Mouse (Mus musculus) heart, embryonic 11.5 days (tissue): Measurements from ENCODE around the gene Inpp4b. TPM values are rescaled to one million over a fixed set of nuclear protein-coding genes. Genes with fewer than 3 reads are reported as not detected.

Experiments
- ATAC-seq: fragments of 200-750 bp; cut with Nextera tagmentation; replicated peaks from 2 replicates; pipeline ENCODE4 v1.8.0; 2017; ENCODE audit warnings: moderate library complexity; ENCODE audit not compliant: insufficient number of reproducible peaks, low FRiP score, low TSS enrichment
- H3K27ac ChIP-seq: fragments of 300-500 bp; sonication (generic); 2 replicates; pipeline ENCODE4 v1.5.1; 2014; ENCODE audit warnings: mild to moderate bottlenecking, low read depth, low read length
- H3K27me3 ChIP-seq: fragments of 300-500 bp; sonication (generic); 2 replicates; pipeline ENCODE4 v1.6.1; 2014; ENCODE audit warnings: mild to moderate bottlenecking, low read length, mixed read lengths; ENCODE audit not compliant: control insufficient read depth, insufficient read depth
- H3K36me3 ChIP-seq: fragments of 300-500 bp; sonication (generic); 2 replicates; pipeline ENCODE4 v1.6.1; 2014; ENCODE audit warnings: mild to moderate bottlenecking, low read length, moderate library complexity, mixed read lengths; ENCODE audit not compliant: control insufficient read depth, insufficient read depth
- H3K4me1 ChIP-seq: fragments of 300-500 bp; sonication (generic); 2 replicates; pipeline ENCODE4 v1.6.1; 2014; ENCODE audit warnings: low read length; ENCODE audit not compliant: control insufficient read depth, insufficient read depth
- H3K4me2 ChIP-seq: fragments of 300-500 bp; sonication (generic); 2 replicates; pipeline ENCODE4 v1.6.1; 2014; ENCODE audit warnings: mild to moderate bottlenecking, moderate library complexity
- H3K4me3 ChIP-seq: fragments of 300-500 bp; sonication (generic); 2 replicates; pipeline ENCODE4 v1.5.1; 2014; ENCODE audit warnings: low read depth, low read length
- H3K9ac ChIP-seq: fragments of 300-500 bp; sonication (generic); 2 replicates; pipeline ENCODE4 v1.6.1; 2014; ENCODE audit warnings: mild to moderate bottlenecking, low read depth, low read length, moderate library complexity
- H3K9me3 ChIP-seq: fragments of 300-500 bp; sonication (generic); replicated peaks from 2 replicates; pipeline ENCODE4 v1.6.1; 2016; ENCODE audit warnings: low read length; ENCODE audit not compliant: control insufficient read depth
- WGBS: fragments of 180-500 bp; shearing (Covaris S2); extraction: QIAGEN DNeasy Blood & Tissue Kit; methylation state at CpG from one replicate; pipeline ENCODE4 v1.1.7; 2014; ENCODE audit not compliant: insufficient replicate concordance; 5-methylcytosine and 5-hydroxymethylcytosine counted together
- polyA plus RNA-seq: library from polyadenylated mRNA; unstranded; fragments of >200 nt; fragmentation: Nextera tagmentation; extraction: Ambion mirVana; gene quantifications from 2 replicates; pipeline ENCODE4 v1.2.1, GENCODE M21; 2014

The Inpp4b gene
- polyA plus RNA-seq, 1 experiment from 2014 or later, result 8.0 TPM

DNA sequence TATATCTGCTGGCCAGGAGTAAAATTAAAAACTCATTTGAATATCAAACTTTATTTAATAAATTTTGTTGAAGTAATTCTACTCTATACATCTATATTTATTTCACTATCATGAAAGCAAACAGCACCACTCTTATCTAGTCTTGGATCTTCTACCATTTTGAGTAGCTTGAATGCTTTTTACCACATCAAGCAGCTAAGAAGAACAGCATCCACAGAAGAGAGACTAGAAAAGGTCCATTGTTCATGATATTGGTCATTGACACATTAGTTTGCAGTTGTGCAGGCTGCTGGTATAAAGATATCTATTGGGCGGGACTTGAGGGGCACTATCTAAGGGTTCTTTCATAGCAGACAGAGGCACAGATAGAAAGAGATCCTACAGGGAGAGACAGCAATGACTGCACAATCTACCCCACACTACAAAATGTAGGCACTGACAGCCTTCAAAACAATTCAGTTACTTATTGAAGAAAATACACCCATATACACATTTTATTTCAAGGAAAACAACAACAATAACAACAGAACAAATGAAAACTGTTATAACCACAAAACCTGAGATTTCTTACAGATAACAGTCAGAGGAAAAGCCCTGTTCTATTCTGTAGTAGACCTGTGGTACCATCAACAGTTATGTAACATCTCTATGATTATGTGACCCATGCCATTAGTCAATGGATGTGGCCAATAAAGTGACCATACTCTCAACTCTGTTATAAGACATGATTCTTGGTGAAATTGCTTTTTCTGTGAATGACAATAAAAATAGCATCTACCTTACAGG is 230.2 kb downstream of the Inpp4b start:
- Histone ChIP-seq H3K4me3 (no peak overlapping the region), H3K27me3 (no peaks in the 10 kb centered on the region), H3K36me3 (no peaks in the 10 kb centered on the region), H3K9me3 (no peaks in the 10 kb centered on the region), H3K4me2 (no peak overlapping the region), H3K27ac (no peak overlapping the region), H3K9ac (no peak overlapping the region), H3K4me1 (no peaks in the 10 kb centered on the region)
- WGBS, result 84% methylated on average over 1 of the region's 1 CpGs
- no peak for ATAC-seq

DNA sequence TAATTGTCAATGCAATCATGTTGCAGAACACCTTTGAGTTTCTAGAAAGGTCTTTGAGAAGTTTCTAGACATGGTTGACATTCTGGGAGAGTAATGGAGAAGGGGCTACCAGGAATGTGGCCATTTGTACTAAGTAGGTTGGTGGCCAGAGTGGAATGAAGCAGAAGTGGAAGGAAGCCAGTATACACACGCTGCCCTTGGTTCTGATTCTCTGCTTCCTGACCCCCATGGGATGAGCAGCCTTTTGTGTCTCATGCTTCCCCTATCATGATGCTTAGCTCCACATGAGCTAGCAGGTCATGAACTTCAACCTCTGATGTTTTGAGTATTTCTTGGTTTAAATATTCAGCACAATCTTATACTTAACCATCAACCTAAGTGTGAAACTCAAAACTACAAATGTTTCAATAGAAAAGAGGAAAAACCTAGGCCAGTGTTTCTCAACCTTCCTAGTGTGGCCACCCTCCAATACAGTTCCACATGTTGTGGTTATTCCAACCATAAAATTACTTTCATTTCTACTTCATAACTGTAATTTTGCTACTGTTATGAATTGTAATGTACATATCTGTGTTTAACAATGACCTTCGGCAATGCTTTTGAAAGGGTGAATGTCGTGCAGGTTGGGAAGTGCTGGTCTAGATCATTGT is 233.0 kb downstream of the Inpp4b start:
- WGBS, result 80% methylated on average over 3 of the region's 3 CpGs
- H3K9me3 ChIP-seq, result no peaks in the 10 kb centered on the region
- H3K27me3 ChIP-seq, result no peaks in the 10 kb centered on the region
- no peak overlapping the region for H3K27ac ChIP-seq
- no peaks in the 10 kb centered on the region for H3K36me3 ChIP-seq
- H3K9ac ChIP-seq, result no peak overlapping the region
- no peak for ATAC-seq
- no peak overlapping the region for H3K4me3 ChIP-seq
- H3K4me1 ChIP-seq, result no peaks in the 10 kb centered on the region
- no peak overlapping the region for H3K4me2 ChIP-seq

DNA sequence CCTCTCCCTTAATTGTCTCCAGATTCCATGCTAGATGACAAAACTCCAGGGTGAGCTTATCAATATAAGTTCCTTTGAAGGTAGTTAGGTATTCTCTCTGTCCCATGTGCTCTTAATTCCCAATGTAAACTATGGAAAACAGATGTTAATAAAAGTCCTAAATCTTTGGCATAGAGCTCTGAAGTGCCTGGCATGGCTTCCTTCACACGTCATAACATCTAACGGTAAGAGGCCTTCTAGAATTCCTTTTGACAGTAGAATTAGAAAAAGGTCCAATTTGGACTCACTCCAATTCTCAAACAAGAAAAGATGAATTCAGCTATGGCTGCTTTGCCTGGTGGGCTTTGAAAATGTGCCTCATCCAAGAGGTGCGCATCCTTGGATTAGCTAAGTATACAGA is 236.6 kb downstream of the Inpp4b start:
- H3K4me3 ChIP-seq, result no peak overlapping the region
- H3K27ac ChIP-seq, result no peak overlapping the region
- ATAC-seq, result no peak
- no peak overlapping the region for H3K9ac ChIP-seq
- no peak overlapping the region for H3K4me2 ChIP-seq
- WGBS, result 69% methylated on average over 3 of the region's 3 CpGs
- H3K36me3 ChIP-seq, result no peaks in the 10 kb centered on the region
- no peaks in the 10 kb centered on the region for H3K9me3 ChIP-seq
- H3K4me1 ChIP-seq, result no peaks in the 10 kb centered on the region
- no peaks in the 10 kb centered on the region for H3K27me3 ChIP-seq

DNA sequence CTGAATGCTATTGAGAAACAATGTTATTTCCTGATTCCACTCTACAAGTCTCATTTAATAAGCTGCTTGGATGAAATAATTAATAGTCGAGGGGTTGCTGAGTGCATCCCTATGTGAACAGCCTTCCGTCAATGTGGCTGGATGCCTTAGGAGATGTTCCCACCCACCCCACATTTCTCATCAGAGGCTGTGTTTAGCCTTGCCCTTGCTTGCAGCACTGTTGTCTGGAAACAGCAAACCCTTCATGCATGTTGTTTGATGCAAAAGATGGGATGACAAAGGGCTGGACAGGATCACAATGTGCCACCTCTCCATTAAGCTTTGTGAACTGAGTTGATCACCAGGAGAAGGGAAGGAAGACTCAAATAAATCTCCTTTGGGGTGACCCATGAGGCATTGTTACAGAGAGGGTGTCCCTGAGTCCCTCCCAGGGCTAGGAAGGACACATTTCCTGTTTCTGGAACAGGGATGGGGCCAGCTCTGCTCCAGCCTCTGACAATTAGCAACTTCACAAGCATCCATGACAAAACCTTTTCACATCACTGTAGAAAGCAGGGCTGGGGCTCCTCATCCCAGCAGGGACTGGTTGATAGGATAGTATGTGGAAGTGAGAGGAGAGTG is 239.6 kb downstream of the Inpp4b start:
- 75% methylated on average over 2 of the region's 2 CpGs for WGBS
- no peak for ATAC-seq

DNA sequence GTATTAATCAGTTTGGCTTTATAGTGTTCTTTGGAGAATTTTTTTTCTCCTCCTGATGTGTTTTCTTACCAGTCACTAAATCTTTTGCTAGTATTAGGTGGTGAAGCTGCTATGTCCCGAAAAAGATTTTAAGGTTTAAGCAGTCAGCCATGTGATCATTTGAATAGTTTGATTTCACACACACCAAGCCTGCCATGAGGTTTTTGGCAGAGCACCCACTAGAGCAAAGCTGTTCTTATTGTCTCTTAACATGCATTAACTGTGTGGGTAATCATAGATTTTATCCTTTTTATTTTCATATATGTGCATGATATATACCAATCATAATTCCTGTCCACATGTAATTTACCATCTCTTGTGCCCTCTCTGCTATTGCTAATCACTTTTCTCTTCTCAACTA is 240.6 kb downstream of the Inpp4b start:
- 77% methylated on average over 1 of the region's 1 CpGs for WGBS
- Histone ChIP-seq H3K36me3 (no peaks in the 10 kb centered on the region), H3K4me1 (no peaks in the 10 kb centered on the region), H3K27me3 (no peaks in the 10 kb centered on the region), H3K9ac (no peak overlapping the region), H3K9me3 (no peaks in the 10 kb centered on the region), H3K27ac (no peak overlapping the region), H3K4me2 (no peak overlapping the region), H3K4me3 (no peak overlapping the region)
- ATAC-seq, result no peak

More for the DNA sequence above, 239.6 kb downstream of the Inpp4b start:
- Histone ChIP-seq H3K36me3 (no peaks in the 10 kb centered on the region), H3K9me3 (no peaks in the 10 kb centered on the region), H3K9ac (no peak overlapping the region), H3K27me3 (no peaks in the 10 kb centered on the region), H3K27ac (no peak overlapping the region), H3K4me3 (no peak overlapping the region), H3K4me1 (no peaks in the 10 kb centered on the region), H3K4me2 (no peak overlapping the region)

DNA sequence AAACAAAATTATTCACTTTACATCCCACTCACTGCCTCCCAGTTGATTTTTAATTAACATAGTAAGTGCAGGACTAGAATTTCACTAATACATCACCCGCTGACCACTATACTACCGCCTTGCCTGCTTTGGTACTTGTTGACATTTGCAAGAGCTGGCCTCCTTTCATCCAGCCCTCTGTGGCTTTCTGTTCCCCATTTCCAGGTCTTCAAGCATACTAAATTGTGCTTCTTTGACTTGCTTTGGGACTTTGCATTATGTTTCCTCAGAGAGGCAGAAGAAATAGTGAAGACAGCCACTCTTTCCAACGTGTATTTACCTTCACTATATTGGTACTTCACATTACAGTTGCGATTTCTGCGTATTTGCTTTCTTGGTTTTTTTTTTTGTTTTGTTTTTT is 244.4 kb downstream of the Inpp4b start:
- Histone ChIP-seq H3K9ac (no peak overlapping the region), H3K36me3 (no peaks in the 10 kb centered on the region), H3K9me3 (no peaks in the 10 kb centered on the region), H3K4me2 (no peak overlapping the region), H3K4me1 (no peaks in the 10 kb centered on the region), H3K27me3 (no peaks in the 10 kb centered on the region), H3K4me3 (no peak overlapping the region), H3K27ac (no peak overlapping the region)
- no peak for ATAC-seq
- WGBS, result 85% methylated on average over 5 of the region's 5 CpGs

DNA sequence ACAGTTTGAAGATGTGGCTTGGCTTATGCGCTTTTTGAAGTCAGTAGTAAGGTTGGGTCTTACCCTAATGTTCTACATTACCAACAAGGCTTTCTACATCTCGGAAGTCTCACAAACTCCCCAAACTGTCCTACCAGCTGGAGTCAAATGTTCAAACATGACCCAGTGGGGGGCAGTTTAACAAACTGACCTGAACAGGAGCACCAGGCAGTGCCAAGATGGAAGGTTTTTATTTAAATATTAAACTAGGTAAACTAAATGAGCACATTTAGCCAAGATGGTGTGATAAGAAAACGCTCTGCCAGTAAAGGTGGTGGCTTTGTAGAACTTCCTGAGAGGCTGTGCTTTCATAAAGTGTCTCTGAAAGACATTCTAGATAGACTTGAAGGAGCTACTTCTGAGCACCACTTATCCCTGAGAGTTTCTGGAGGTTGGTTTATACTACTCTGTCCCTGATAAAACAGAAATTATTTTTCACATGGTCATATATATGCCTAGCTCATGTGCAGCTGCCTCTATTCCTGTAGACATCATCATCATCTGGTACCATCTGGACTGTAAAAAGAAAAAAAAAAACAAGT is 251.9 kb downstream of the Inpp4b start:
- no peaks in the 10 kb centered on the region for H3K27me3 ChIP-seq
- ATAC-seq, result no peak
- 76% methylated on average over 3 of the region's 3 CpGs for WGBS
- H3K4me1 ChIP-seq, result no peaks in the 10 kb centered on the region
- no peaks in the 10 kb centered on the region for H3K9me3 ChIP-seq
- no peak overlapping the region for H3K4me3 ChIP-seq
- no peaks in the 10 kb centered on the region for H3K36me3 ChIP-seq
- H3K9ac ChIP-seq, result no peak overlapping the region
- H3K27ac ChIP-seq, result no peak overlapping the region
- no peak overlapping the region for H3K4me2 ChIP-seq

DNA sequence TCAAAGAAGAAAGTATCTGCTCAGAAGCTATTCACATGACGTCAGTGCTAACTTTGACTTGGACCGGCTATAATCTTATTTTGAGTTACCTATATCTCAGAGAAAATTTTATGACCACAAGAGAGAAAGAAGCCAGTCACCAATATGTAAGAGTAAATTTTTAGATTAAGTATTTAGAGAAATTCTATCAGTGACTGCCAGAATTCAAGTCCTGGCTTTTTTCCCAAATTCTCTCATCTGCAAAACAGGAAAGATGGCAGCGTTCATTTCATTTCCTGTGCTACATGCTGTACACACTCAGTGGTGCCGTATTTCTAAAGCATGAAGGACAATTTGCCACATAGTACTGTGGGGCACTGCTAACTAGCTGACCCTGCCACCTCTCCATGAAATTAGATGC is 256.9 kb downstream of the Inpp4b start:
- ATAC-seq, result no peak
- WGBS, result 72% methylated on average over 4 of the region's 4 CpGs
- H3K4me2 ChIP-seq, result no peak overlapping the region
- no peak overlapping the region for H3K9ac ChIP-seq
- H3K4me3 ChIP-seq, result no peak overlapping the region
- no peak overlapping the region for H3K27ac ChIP-seq
- H3K9me3 ChIP-seq, result no peaks in the 10 kb centered on the region
- no peaks in the 10 kb centered on the region for H3K36me3 ChIP-seq
- H3K4me1 ChIP-seq, result no peaks in the 10 kb centered on the region
- no peaks in the 10 kb centered on the region for H3K27me3 ChIP-seq
